Mouse (Mus musculus) hindbrain, postnatal 0 days (tissue): ENCODE measurements at regions not wholly inside any gene's neighbourhood (a gene's known extent, or its start where the extent isn't known, plus 50 kb on each side); places are given as distances from the start of the nearest gene placed in this dataset.
A peak's percentile ranks its signal among the peaks of the same experiment; 100 is the strongest.

Source experiments
- ATAC-seq: fragments of 200-750 bp; cut with Nextera tagmentation; 2 replicates; pipeline ENCODE4 v1.8.0; 2017; ENCODE audit warnings: mild to moderate bottlenecking, moderate TSS enrichment, moderate library complexity
- DNase-seq: peaks from one replicate; pipeline ENCODE4 v3.0.0-alpha.2; 2015; ENCODE audit warnings: low spot score
- H3K27ac ChIP-seq: fragments of 300-500 bp; sonication (generic); 2 replicates; pipeline ENCODE4 v1.5.1; 2014; ENCODE audit warnings: mild to moderate bottlenecking
- H3K27me3 ChIP-seq: fragments of 300-500 bp; sonication (generic); 2 replicates; pipeline ENCODE4 v1.6.1; 2014; ENCODE audit warnings: low read length, mixed read lengths; ENCODE audit not compliant: insufficient read depth
- H3K36me3 ChIP-seq: fragments of 300-500 bp; sonication (generic); 2 replicates; pipeline ENCODE4 v1.6.1; 2014; ENCODE audit warnings: low read length, mixed read lengths; ENCODE audit not compliant: insufficient read depth
- H3K4me1 ChIP-seq: fragments of 300-500 bp; sonication (generic); 2 replicates; pipeline ENCODE4 v1.6.1; 2014; ENCODE audit warnings: antibody characterized with exemption, low read length, mixed read lengths; ENCODE audit not compliant: insufficient read depth
- H3K4me2 ChIP-seq: fragments of 300-500 bp; sonication (generic); 2 replicates; pipeline ENCODE4 v1.6.1; 2014; ENCODE audit warnings: low read depth, mild to moderate bottlenecking, low read length, moderate library complexity, mixed read lengths
- H3K4me3 ChIP-seq: fragments of 300-500 bp; sonication (generic); 2 replicates; pipeline ENCODE4 v1.5.1; 2014; ENCODE audit warnings: low read length
- H3K9ac ChIP-seq: fragments of 300-500 bp; sonication (generic); replicated peaks from 2 replicates; pipeline ENCODE4 v1.6.1; 2014; ENCODE audit warnings: mild to moderate bottlenecking, low read length, moderate library complexity, mixed read lengths
- H3K9me3 ChIP-seq: fragments of 300-500 bp; sonication (generic); 2 replicates; pipeline ENCODE4 v1.6.1; 2016; ENCODE audit warnings: low read length, mixed read lengths
- CTCF ChIP-seq: IDR thresholded peaks from 2 replicates; pipeline ENCODE4 v1.5.1; 2016; ENCODE audit warnings: antibody characterized with exemption, control low read depth, low read depth
- WGBS: fragments of 180-500 bp; shearing (Covaris S2); extraction: QIAGEN DNeasy Blood & Tissue Kit; methylation state at CpG from one replicate; pipeline ENCODE4 v1.1.7; 2014; 5-methylcytosine and 5-hydroxymethylcytosine counted together

DNA sequence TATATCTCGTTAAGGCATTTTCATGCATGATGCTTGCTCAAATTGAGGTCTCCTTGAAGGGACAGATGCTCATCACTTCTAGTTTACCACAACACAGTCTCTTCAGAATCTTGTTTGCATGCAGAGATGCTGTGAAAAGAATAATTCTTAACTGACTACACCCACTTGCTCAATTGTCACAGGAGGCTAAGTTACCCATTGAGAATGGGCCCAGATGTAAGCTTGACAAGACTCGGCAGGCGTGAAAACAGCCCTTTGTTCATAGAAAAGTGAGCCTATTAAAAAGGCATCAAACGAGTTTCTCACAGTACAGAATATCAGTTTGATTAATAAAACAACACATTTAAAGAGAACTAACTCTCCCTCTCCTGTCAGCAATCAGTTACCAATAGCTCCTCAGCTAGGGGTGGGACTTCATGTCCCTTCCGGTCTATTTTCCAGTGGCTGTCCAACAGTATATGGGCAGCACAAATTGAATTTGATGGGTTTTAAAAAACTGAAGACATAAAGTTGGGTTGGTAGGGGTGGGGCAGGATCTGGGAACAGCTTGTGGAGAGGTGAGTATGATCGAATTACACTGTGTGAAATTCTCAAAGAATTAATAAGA, 180.1 kb upstream of the Pde3a start:
- Histone ChIP-seq H3K9me3 (no peaks in the 10 kb centered on the region), H3K4me2 (no peak overlapping the region), H3K4me3 (no peak overlapping the region), H3K4me1 (no peaks in the 10 kb centered on the region), H3K27ac (no peak overlapping the region), H3K36me3 (no peaks in the 10 kb centered on the region), H3K9ac (no peak overlapping the region), H3K27me3 (no peaks in the 10 kb centered on the region)
- ATAC-seq, result no peak
- TF ChIP-seq CTCF, result no peak
- DNase-seq, result no peak
- WGBS, result 41% methylated on average over 6 of the region's 6 CpGs

DNA sequence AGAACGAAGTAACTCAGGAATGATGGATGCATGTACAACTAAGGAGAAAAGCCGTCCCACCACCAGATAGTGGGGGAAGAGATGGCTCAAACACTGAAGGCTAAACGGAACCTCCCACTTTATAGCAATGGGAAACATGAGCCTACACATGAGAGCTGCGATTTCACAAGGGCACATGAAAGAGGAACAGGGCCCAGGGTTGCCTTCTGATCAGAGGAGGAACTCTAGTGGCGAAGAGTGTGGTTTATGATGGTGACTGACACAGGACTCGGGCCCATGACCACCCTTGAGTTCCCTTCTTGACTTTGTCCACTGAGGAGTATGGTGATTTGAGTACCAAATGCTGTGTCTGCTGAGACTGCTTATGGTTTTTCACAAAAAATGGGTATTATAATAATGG, 179.2 kb upstream of the Pde3a start:
- Histone ChIP-seq H3K4me3 (no peak overlapping the region), H3K27me3 (no peaks in the 10 kb centered on the region), H3K4me2 (no peak overlapping the region), H3K9ac (no peak overlapping the region), H3K36me3 (no peaks in the 10 kb centered on the region), H3K9me3 (no peaks in the 10 kb centered on the region), H3K4me1 (no peaks in the 10 kb centered on the region), H3K27ac (no peak overlapping the region)
- no peak for DNase-seq
- ATAC-seq, result no peak
- no peak for TF ChIP-seq CTCF
- WGBS, result 96% methylated on average over 6 of the region's 6 CpGs

DNA sequence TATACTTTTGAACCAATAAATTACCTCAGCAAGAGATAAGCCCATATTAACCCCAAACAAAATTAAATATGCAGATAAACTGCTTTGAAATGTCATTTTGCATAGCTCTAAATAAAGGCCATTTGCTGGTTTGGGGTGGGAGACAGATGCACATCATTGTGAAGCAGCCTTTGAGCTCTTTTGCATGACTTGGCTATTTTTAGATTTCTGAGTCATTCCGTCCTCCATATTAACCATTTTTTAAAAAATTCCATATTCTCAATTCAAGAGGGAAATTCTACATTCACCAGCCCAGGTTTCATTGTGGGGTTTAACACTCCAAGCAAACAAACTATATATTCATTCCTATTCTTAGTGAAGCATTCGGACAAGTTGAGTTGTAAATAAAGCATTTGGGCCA, 177.6 kb upstream of the Pde3a start:
- Histone ChIP-seq H3K4me1 (no peaks in the 10 kb centered on the region), H3K4me3 (no peak overlapping the region), H3K36me3 (no peaks in the 10 kb centered on the region), H3K27ac (no peak overlapping the region), H3K27me3 (no peaks in the 10 kb centered on the region), H3K9ac (no peak overlapping the region), H3K9me3 (no peaks in the 10 kb centered on the region), H3K4me2 (no peak overlapping the region)
- TF ChIP-seq CTCF, result no peak
- WGBS, result 76% methylated on average over 2 of the region's 2 CpGs
- DNase-seq, result no peak
- ATAC-seq, result no peak

DNA sequence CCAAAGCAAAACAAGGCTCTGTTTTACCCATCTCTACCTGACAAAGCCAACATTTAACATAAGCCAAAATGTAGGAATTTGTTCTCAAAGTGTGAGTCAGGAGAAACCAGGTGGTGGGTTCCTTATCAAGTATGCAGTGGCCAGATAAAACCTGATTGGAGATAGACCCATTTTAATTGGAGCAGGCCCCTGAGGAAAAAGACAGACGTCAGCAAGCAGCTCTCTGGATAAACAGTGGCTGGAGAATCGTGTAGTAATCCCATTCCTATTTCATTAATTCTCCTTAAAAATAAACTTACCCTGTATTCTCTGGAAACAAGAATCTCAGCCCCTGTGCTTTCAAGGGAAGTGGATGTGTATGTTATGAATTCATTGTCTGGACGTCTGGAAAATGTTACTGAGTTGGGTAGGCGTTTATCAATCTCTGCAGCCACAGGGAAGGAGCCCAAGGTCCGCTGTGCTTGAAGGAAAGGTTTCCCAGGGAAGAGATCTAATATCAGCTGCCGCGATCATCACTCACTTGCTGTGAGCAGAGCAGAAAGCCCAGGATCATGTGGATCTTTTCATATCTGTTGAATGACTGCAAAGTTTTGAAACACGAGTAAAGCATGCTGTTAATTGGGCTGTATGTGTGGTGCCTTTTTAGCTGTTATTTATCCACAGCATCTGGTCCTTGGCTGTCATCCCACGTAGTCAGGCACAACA, 157.8 kb upstream of the Pde3a start:
- Histone ChIP-seq H3K36me3 (no peaks in the 10 kb centered on the region), H3K27me3 (no peaks in the 10 kb centered on the region), H3K9ac (no peak overlapping the region), H3K4me1 (no peaks in the 10 kb centered on the region), H3K9me3 (no peaks in the 10 kb centered on the region), H3K4me3 (no peak overlapping the region), H3K4me2 (no peak overlapping the region), H3K27ac (no peak overlapping the region)
- no peak for TF ChIP-seq CTCF
- whole genome bisulfite sequencing, result 57% methylated on average over 9 of the region's 9 CpGs
- DNase-seq (peak; percentile 18), ATAC-seq (no peak)

DNA sequence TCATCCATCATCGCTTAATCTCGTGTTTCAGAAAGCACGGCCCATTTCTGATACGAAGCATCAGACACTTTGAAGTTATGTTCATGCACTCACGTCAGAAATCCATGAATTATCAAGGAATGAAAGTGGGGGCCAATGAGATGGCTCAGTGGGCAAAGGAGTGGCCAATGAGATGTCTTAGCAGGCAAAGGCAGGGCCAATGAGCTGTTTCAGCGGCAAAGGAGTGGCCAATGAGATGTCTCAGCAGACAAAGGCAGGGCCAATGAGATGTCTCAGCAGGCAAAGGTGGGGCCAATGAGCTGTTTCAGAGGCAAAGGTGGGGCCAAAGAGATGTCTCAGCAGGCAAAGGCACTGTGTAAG, 157.3 kb upstream of the Pde3a start:
- 0 out of 2 replicates have a peak, but pooled peaks have one; percentile 29 for ATAC-seq
- H3K27ac ChIP-seq, result no peak overlapping the region
- no peaks in the 10 kb centered on the region for H3K9me3 ChIP-seq
- H3K4me1 ChIP-seq, result no peaks in the 10 kb centered on the region
- 65% methylated on average over 6 of the region's 6 CpGs for WGBS
- H3K36me3 ChIP-seq, result no peaks in the 10 kb centered on the region
- H3K27me3 ChIP-seq, result no peaks in the 10 kb centered on the region
- no peak overlapping the region for H3K4me2 ChIP-seq
- DNase-seq, result no peak
- TF ChIP-seq CTCF, result no peak
- H3K9ac ChIP-seq, result no peak overlapping the region
- H3K4me3 ChIP-seq, result no peak overlapping the region

DNA sequence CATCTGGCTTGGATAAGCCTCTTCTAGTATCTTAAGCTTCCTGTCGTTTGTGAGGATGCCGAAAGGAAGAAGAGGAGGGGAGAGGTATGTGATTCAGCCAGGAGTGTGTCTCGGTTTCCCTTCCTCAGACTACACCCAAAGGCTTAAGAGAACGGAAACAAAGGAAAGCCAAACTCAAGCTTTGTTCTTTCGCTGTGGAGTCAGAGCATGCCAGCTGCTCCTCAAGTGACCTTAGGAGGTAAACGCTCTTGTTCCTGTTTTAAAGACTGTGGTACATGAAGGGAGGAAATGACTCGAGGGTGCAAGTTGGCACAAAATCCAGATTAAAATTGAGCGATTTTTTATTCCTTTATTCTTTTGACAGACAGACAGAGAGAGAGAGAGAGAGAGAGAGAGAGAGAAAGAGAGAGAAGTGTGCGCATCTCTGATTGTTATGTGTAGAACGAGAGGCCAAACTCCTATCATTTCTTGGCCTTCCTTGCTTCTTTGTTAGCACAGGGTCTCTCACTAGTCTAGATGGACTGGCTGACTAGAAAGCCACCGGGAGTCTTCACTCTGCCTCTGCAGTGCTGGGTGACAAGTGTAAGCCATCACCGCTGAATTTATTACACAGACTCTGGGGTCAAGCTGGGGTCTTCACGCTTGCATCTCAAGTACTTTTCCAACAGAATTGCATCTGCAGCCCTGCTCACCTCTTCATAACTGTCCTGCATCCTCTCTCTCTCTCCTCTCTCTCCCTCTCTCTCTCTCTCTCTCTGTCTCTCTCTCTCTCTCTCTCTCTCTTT, 151.5 kb upstream of the Pde3a start:
- Histone ChIP-seq H3K36me3 (no peaks in the 10 kb centered on the region), H3K27me3 (no peaks in the 10 kb centered on the region), H3K4me1 (no peaks in the 10 kb centered on the region), H3K4me3 (no peak overlapping the region), H3K9ac (no peak overlapping the region), H3K27ac (no peak overlapping the region), H3K9me3 (no peaks in the 10 kb centered on the region), H3K4me2 (no peak overlapping the region)
- WGBS, result 66% methylated on average over 13 of the region's 13 CpGs
- ATAC-seq (no peak), DNase-seq (no peak)
- TF ChIP-seq CTCF, result no peak

DNA sequence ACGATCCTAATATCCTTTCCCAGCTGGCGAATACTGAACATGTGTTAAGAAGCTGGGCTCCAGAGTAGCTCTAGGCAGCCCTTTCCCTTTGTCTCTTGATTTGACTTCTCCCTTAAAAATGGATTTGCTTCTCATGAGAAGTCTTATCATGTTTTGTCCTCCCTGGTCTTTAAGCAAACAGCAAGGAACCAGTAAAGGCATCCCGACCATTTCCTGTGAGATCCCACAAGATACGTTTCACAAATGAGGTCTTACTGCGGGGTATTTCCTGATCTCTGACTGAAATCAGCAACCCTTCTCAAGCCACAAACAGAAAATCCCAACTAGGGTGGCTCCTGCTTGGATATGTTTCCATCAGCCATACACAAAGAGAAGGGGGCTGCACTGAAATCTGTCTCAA, 130.8 kb upstream of the Pde3a start:
- Histone ChIP-seq H3K4me2 (no peak overlapping the region), H3K4me3 (no peak overlapping the region), H3K27me3 (no peaks in the 10 kb centered on the region), H3K4me1 (no peaks in the 10 kb centered on the region), H3K9ac (no peak overlapping the region), H3K36me3 (no peaks in the 10 kb centered on the region), H3K9me3 (no peaks in the 10 kb centered on the region), H3K27ac (no peak overlapping the region)
- DNase-seq (no peak), ATAC-seq (no peak)
- no peak for TF ChIP-seq CTCF
- WGBS, result 79% methylated on average over 5 of the region's 5 CpGs
